Mouse (Mus musculus) liver, embryonic 14.5 days (tissue): ENCODE data around the gene Fam189b.

Source experiments
- CTCF ChIP-seq: IDR thresholded peaks from 2 replicates; pipeline ENCODE4 v1.5.1; 2016; ENCODE audit warnings: antibody characterized with exemption, low read depth, control low read depth
- EP300 ChIP-seq: IDR thresholded peaks from 2 replicates; pipeline ENCODE4 v1.6.1; 2016; ENCODE audit warnings: antibody characterized with exemption, low read depth

GRCm38 (mm10) chr3:89145566-89145965 is 37.4 kb upstream of the Fam189b start:
- TF ChIP-seq CTCF: no peak
- TF ChIP-seq EP300: no peak
